ENCODE assay signal across 8 mouse cellular contexts in genomic region chr4:134913413-134913812, GRCm38 (mm10). TPM values are rescaled to one million over a fixed set of nuclear protein-coding genes. Genes with fewer than 3 reads are reported as not detected.
DNase-seq lines count a peak whose midpoint lies in the region; ATAC-seq and TF ChIP-seq lines count a peak whose summit lies in the region.

No protein-coding gene starts in this region.

- DNase-seq in ovary, postnatal 14 days (ENCODE audit: low spot score): peak; percentile 48
- no peak for DNase-seq in ovary, adult 18-20 months (ENCODE audit: low spot score)
- peak; percentile 59 for DNase-seq in cerebellum, adult 9-11 months
- peak; percentile 65 for DNase-seq in forelimb bud, embryonic 11.5 days (ENCODE audit: low read depth, low spot score)

- peaks cover 24% of the 10 kb centered on the region for H3K79me2 ChIP-seq in myocyte (ENCODE audit: control insufficient read depth, insufficient read depth)

- H3ac ChIP-seq in myocyte (ENCODE audit: control insufficient read depth, insufficient read length): no peak overlapping the region

- H3K4me2 ChIP-seq in intestine, embryonic 15.5 days (replicated peaks): peak overlapping the region; percentile 71
- peak overlapping the region; percentile 71 for H3K4me2 ChIP-seq in liver, embryonic 12.5 days
- H3K4me2 ChIP-seq in myocyte (ENCODE audit: low read depth): peak overlapping the region; percentile 95

- peaks cover 16% of the 10 kb centered on the region for H3K36me3 ChIP-seq in intestine, embryonic 15.5 days
- peaks cover 47% of the 10 kb centered on the region for H3K36me3 ChIP-seq in liver, embryonic 12.5 days
- H3K36me3 ChIP-seq in myocyte (ENCODE audit: control insufficient read depth, insufficient read depth): peaks cover 23% of the 10 kb centered on the region
- no peaks in the 10 kb centered on the region for H3K36me3 ChIP-seq in testis, adult 2 months (ENCODE audit: control insufficient read depth, insufficient read depth, low read length)

- H3K9ac ChIP-seq in intestine, embryonic 15.5 days: no peak overlapping the region
- peak overlapping the region; percentile 86 for H3K9ac ChIP-seq in liver, embryonic 12.5 days

- peak overlapping the region; percentile 1; the same call in 1 of the 2 replicates for H3K4me3 ChIP-seq in intestine, embryonic 15.5 days (replicated peaks)
- peak overlapping the region; percentile 76 for H3K4me3 ChIP-seq in liver, embryonic 12.5 days
- peak overlapping the region; percentile 67 for H3K4me3 ChIP-seq in myocyte
- peak overlapping the region; percentile 12 for H3K4me3 ChIP-seq in testis, adult 2 months (ENCODE audit: control insufficient read depth, low read depth, low read length)

- H3K4me1 ChIP-seq in intestine, embryonic 15.5 days (replicated peaks): peaks cover 12% of the 10 kb centered on the region
- H3K4me1 ChIP-seq in liver, embryonic 12.5 days: peaks cover 46% of the 10 kb centered on the region
- H3K4me1 ChIP-seq in testis, adult 2 months (ENCODE audit: control insufficient read depth, insufficient read depth, low read length): peaks cover 5% of the 10 kb centered on the region

- peak; percentile 66; the same call in 1 of the 2 replicates for TF ChIP-seq CTCF in testis, adult 2 months (IDR thresholded peaks at IDR 0.05; ENCODE audit: control insufficient read depth, insufficient read depth, insufficient replicate concordance, low read depth, low read length)

- no peaks in the 10 kb centered on the region for H3K9me3 ChIP-seq in intestine, embryonic 15.5 days
- H3K9me3 ChIP-seq in liver, embryonic 12.5 days (replicated peaks): no peaks in the 10 kb centered on the region

- H3K27ac ChIP-seq in intestine, embryonic 15.5 days: no peak overlapping the region
- peak overlapping the region; percentile 99; the same call in 1 of the 2 replicates for H3K27ac ChIP-seq in liver, embryonic 12.5 days
- no peak overlapping the region for H3K27ac ChIP-seq in testis, adult 2 months (ENCODE audit: control insufficient read depth, insufficient read depth, low read depth, low read length)

- ATAC-seq in intestine, embryonic 15.5 days: no peak
- no peak for ATAC-seq in liver, embryonic 12.5 days

- no peaks in the 10 kb centered on the region for H3K27me3 ChIP-seq in intestine, embryonic 15.5 days (replicated peaks)
- no peaks in the 10 kb centered on the region for H3K27me3 ChIP-seq in liver, embryonic 12.5 days (replicated peaks)
- H3K27me3 ChIP-seq in myocyte (ENCODE audit: control insufficient read depth, insufficient read depth, insufficient read length): no peaks in the 10 kb centered on the region
- H3K27me3 ChIP-seq in testis, adult 2 months (ENCODE audit: control insufficient read depth, insufficient read depth, low read length): no peaks in the 10 kb centered on the region

- WGBS in intestine, embryonic 15.5 days: 35% methylated on average over 3 of the region's 3 CpGs
- WGBS in liver, embryonic 12.5 days (ENCODE audit: insufficient replicate concordance): 23% methylated on average over 3 of the region's 3 CpGs

- TF ChIP-seq POLR2A in myocyte (IDR thresholded peaks at IDR 0.05; ENCODE audit: insufficient read length, low read depth): no peak
- no peak for TF ChIP-seq POLR2A in testis, adult 2 months (IDR thresholded peaks at IDR 0.05; ENCODE audit: control insufficient read depth, low read depth, low read length)

TF ChIP-seq in myocyte, 11 proteins besides CTCF, POLR2A, EP300 and RAD21:
- TF ChIP-seq CEBPB (IDR thresholded peaks at IDR 0.05; ENCODE audit: insufficient read depth, poor library complexity, severe bottlenecking) (no peak), USF1 (IDR thresholded peaks at IDR 0.05; ENCODE audit: low read depth) (peak; percentile 14), MYOD1 (IDR thresholded peaks at IDR 0.05; ENCODE audit: control insufficient read depth in 1 of 3, insufficient read length in 2 of 3, low read depth in 2 of 3) (no peak)

RNA-seq across cellular contexts. Expression of gene Tmem50a, which starts 1.4 kb away (rescaled TPM):
- polyA plus RNA-seq in intestine, embryonic 15.5 days (2015; fragmentation: Nextera tagmentation; extraction: Ambion mirVana): 146 and 154 TPM in 2 replicates
- 94.2 and 94.9 TPM in 2 replicates for polyA plus RNA-seq in liver, embryonic 12.5 days (2016; fragmentation: Nextera tagmentation; extraction: Ambion mirVana)
- 121 TPM for polyA plus RNA-seq in myocyte (2012; fragmentation: generic; extraction: Trizol)
- polyA plus RNA-seq in testis, adult 2 months (2012; rRNA removed): 19.5 and 23.0 TPM in 2 replicates

RNA-seq across cellular contexts. Expression of gene Rsrp1, which starts 10.0 kb away (rescaled TPM):
- 450 and 479 TPM in 2 replicates for polyA plus RNA-seq in intestine, embryonic 15.5 days (2015; fragmentation: Nextera tagmentation; extraction: Ambion mirVana)
- 310 and 322 TPM in 2 replicates for polyA plus RNA-seq in liver, embryonic 12.5 days (2016; fragmentation: Nextera tagmentation; extraction: Ambion mirVana)
- 51.4 TPM for polyA plus RNA-seq in myocyte (2012; fragmentation: generic; extraction: Trizol)
- 145 and 148 TPM in 2 replicates for polyA plus RNA-seq in testis, adult 2 months (2012; rRNA removed)

RNA-seq across cellular contexts. Expression of gene Syf2, which starts 17.3 kb away (rescaled TPM):
- polyA plus RNA-seq in intestine, embryonic 15.5 days (2015; fragmentation: Nextera tagmentation; extraction: Ambion mirVana): 60.0 and 63.7 TPM in 2 replicates
- 70.8 and 72.8 TPM in 2 replicates for polyA plus RNA-seq in liver, embryonic 12.5 days (2016; fragmentation: Nextera tagmentation; extraction: Ambion mirVana)
- 67.8 TPM for polyA plus RNA-seq in myocyte (2012; fragmentation: generic; extraction: Trizol)
- polyA plus RNA-seq in testis, adult 2 months (2012; rRNA removed): 22.0 and 24.3 TPM in 2 replicates

RNA-seq across cellular contexts. Expression of gene Rhd, which starts 49.1 kb away (rescaled TPM):
- polyA plus RNA-seq in intestine, embryonic 15.5 days (2015; fragmentation: Nextera tagmentation; extraction: Ambion mirVana): 7.9 and 8.4 TPM in 2 replicates
- polyA plus RNA-seq in liver, embryonic 12.5 days (2016; fragmentation: Nextera tagmentation; extraction: Ambion mirVana): 477 and 480 TPM in 2 replicates
- polyA plus RNA-seq in myocyte (2012; fragmentation: generic; extraction: Trizol): 0.98 TPM
- polyA plus RNA-seq in testis, adult 2 months (2012; rRNA removed): 0.97 and 1.6 TPM in 2 replicates

Comparison
In these comparisons a context has a peak if more than half of its experiments do, and no peak if none do; other contexts are left out.
1. H3K4me3 ChIP-seq: peak in every context shown above with its lines; median percentile 76 in liver, embryonic 12.5 days; 67 in myocyte; 12 in testis, adult 2 months; 1 in intestine, embryonic 15.5 days.